Mouse (Mus musculus): Measurements from ENCODE around the gene Fancc. TPM values are rescaled to one million over a fixed set of nuclear protein-coding genes. Genes with fewer than 3 reads are reported as not detected.
A peak's percentile ranks its signal among the peaks of the same experiment; 100 is the strongest.
"Not testable (repeated sequence)": the region's sequence is repeated elsewhere in the genome, so short reads cannot be mapped to it uniquely, and the experiment has no call there.

Gene Fancc
- total RNA-seq, 4 experiments from 2014 or later, result 2.4 to 4.1 (median 3.5) TPM

DNA sequence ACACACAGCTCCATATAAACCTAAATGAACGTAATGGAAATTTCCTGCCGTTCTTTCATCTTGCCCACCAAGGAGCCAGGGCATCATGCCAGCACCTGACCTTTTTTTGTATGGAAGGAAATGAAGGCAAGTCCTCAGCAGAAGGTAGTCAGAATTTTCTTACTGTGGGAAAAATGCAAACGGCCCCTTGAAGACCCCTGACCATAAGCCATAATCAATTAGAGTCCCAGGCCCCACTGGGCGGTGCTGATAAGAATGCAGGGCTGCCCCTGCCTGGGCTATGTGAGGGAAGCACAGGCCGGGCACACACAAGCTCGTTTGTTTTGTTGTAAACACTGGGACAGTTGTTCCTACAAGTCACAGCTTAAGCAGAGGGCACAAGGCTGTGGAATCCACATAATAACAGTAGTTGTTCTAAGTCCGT, 179.4 kb downstream of the Fancc start:
- no peak for DNase-seq (ENCODE audit: low spot score)

DNA sequence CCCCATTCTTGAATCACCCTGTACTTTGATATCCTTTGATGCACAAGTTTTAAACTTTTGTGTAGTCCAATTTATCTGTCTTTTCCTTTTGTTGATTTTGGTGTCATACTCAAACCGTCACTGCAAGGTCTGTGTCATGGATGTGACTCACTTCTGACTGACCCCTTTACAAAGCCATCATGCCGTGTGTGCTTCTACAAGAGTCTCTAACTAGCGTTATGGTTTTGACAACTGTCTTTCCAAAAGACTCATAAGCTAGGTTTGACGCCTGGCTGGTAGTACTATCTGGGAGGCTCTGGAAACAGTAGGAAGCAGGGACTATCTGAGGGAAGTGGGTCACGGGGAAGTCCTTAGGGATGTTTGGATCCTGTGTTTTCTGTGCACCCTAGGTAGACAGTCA, 180.7 kb downstream of the Fancc start:
- no peak for DNase-seq (ENCODE audit: low spot score)

DNA sequence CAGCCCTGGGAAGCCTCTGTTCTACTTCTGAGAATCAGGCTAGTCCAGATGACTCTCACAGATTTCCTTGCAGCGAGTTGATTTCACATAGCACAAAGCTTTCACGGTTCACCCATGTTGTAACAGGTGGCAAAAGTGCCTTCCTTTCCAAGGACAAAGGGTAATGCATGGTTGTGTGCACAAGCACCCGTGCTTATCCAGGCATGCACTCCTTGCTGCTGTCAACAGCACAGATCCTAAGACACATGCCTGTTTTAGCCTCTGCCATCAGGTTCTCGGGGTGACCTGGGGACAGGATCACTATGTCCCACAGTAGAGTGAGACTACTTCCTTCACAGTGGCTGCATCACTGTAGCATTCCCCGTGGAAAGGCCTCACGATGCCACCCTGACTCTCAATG, 181.3 kb downstream of the Fancc start:
- DNase-seq (ENCODE audit: low spot score), result no peak

DNA sequence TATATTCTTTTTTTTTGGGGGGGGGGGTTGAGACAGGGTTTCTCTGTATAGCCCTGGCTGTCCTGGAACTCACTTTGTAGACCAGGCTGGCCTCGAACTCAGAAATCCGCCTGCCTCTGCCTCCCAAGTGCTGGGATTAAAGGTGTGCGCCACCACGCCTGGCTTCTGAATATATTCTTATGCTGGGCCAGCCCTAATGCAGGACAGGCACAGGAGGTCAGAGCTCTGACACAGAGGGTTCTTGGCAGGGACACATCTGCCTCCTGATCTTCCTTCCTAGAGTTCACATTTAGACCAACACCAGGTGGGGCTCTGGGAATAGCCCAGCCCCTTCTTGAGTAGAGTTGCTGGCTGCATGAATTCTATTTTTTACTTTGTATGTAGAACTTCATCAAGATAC, 182.0 kb downstream of the Fancc start:
- not testable (repeated sequence) for DNase-seq (ENCODE audit: low spot score)

DNA sequence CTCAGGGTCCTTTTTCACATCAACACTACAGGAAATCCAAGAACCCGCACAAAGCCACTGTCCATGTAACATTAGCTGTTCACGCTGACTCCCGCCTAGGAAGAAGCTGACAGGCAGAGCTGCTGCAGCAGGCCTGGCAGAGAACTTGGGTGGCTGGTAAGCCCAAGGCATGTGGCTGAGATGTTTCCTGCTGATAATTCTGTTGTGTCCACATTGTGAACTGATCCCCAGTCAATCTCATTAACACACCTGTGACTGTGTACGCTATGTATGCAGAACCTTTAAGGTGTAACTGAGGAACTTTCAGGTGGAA, 182.5 kb downstream of the Fancc start:
- no peak for DNase-seq (ENCODE audit: low spot score)

DNA sequence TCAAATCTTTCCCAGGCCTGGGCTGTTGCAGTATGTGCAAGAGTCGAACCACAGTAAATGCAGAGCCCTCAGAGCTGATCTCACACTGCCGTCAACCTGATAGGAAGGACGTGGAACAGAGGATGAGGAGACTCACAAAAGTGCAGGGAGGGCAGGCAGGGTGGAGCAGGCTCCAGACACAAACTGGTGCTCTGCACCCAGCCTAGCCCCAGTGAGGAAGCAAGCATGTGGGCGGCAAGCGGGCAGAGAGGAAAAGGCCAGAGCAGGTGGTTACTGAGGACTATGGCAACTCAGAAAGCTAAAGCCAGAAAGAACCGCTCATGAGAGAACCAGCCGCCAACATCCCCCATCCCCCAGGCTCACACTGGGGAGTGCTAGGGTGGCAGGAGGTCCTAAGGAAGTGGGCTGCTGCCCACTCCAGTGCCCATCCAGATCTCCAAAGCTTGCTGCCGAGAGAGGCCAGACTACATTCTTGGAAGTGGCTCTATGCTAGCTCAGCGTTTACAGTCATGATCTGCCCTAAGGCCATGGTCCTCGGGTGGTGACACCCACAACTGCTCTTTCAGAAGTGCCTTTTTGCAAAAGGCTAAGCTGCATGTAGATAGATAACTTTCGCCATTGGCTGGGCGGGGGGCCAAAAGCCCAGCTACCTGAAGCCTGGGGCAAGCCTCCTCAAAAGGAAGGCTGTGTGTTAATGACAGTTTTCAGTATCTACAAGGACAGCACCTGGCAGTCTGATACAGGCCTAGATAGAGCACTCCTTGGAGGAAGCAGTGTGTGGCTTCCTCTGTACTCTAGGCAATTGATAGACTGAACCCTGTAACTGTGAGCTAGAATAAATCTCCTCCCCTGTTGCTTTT, 183.1 kb downstream of the Fancc start:
- no peak for DNase-seq (ENCODE audit: low spot score)

DNA sequence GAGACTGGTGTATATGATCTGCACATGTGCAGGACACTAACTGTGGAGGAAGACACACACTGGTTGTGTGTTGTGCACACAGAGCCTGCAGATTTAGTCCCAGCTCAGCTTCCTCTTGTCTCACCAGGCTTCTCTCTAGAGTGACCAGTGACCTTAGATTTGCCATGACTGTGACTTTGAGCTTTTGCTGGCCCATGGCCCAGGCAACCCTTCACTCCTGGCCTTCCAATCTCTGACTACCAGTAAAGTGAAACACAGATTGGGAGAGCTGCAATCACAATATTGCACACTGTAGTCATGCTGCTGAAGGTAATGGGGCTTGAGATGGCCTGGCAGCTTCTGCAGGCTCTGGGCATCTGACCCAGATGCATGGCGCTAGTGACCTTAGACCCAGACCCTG, 183.8 kb downstream of the Fancc start:
- DNase-seq (ENCODE audit: low spot score), result no peak

DNA sequence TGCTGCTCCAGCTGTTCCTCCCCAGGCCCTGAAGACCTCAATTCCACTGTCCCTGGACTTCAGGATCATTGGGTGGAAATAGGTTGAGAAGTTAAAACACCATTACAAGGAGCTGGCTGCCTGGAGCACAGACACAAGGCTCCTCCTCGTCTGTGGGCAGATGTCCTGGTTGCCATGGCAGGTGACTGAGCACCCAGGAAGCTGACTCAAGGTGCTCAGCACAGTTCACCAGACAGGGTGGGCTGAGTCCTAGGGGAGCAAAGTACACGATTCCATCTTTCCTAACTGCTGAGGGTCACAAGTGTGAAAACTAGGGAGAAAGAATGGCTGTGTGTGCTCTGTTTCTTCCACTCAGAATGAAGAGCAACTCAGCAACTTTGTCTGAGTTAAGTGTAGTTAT, 185.9 kb downstream of the Fancc start:
- no peak for DNase-seq (ENCODE audit: low spot score)

DNA sequence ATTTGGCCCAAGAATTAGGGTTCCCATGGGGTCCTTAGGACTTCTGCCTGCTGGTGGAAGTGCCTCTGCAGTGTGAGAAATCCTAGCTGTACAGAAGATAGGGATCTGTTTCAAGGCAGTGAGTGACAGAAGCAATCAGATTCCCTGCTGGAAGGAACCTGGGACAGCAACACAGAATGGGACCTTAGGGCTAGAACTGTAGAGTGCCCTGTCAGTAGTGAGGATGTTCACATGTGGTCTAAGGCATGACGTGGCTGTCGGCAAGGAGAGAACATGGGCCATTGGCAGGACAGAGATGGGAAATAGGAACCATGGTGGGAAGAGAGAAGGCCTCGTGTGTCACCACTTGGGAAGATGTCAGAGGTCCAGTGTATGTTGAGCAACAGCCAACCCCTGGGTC, 187.5 kb downstream of the Fancc start:
- no peak for DNase-seq (ENCODE audit: low spot score)

DNA sequence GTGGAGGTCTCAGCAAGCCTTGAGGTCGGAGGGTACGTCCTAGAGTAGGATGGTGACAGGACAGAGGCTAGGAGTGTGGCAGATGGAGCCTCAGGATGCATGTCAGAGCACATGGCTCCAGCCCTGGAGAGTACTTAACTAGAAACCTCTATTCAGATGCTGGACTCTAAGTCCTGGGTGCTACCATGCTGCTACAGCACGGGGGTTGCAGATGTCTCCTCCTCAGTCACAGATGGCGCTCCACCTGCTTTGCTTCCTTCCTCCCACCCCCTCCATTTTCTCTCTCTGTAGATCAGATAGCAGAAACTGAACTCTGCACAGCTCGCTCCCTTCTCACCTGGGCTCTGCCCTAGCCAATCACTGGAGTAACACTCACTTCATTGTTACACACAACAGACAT, 190.3 kb downstream of the Fancc start:
- no peak for DNase-seq (ENCODE audit: low spot score)

DNA sequence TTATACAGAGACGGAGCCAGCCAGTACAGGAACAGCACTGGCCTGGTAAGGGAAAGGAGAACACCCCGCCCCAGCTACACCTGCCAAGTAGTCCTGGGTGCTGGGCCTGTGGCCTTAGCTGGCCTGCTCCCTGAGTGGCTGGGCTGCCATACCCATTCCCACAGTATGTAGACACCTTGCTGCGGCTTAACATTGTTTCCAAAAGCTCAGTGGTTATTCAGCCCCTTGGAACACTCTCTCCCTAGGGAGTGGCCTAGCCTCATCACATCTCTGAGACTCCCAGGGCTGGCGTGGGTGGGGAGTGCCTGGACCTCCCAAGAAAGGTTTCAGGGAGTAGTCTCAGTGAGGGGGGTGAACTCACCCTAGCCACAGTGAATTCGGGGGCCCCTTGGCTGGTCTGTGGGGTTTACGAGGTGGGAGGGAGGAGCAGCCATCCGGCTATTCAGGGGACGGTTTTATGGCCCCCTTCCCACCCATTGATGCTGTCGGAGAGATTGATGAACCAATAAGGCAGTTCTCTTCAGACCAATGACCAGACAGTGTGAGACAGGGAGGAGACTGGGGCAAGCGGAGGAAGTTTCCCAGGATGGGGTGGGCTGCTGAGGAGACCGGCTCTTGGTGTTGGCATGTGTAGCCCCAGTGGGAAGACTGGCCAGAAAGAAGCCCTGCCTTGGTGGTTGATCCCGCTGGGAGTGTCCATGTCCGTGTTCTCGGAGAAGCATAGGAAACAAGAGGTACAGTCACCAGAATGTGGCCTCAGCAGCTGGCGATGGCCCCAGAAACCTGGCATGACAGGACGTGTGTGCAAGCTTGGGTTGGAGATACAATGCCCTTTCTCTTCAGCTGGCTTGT, 191.7 kb downstream of the Fancc start:
- peak; percentile 45 for DNase-seq (ENCODE audit: low spot score)

DNA sequence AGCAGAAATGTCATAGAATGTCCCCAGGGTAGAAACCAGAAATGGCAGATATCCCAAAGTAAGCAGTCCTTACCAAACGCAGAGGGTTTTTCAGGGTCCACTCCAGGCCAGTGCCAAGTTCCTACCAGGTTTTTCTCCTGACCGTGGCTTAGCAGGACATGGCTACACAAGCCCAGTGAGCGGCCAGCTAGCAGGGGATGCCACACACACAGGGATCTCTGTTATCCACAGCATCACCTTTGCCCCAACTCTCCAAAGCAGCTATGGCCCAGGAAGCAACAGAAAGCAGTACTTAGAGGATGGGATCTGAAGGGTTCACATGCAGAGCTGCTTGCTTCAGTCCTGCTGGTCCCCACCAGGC, 192.3 kb downstream of the Fancc start:
- DNase-seq (ENCODE audit: low spot score), result no peak

DNA sequence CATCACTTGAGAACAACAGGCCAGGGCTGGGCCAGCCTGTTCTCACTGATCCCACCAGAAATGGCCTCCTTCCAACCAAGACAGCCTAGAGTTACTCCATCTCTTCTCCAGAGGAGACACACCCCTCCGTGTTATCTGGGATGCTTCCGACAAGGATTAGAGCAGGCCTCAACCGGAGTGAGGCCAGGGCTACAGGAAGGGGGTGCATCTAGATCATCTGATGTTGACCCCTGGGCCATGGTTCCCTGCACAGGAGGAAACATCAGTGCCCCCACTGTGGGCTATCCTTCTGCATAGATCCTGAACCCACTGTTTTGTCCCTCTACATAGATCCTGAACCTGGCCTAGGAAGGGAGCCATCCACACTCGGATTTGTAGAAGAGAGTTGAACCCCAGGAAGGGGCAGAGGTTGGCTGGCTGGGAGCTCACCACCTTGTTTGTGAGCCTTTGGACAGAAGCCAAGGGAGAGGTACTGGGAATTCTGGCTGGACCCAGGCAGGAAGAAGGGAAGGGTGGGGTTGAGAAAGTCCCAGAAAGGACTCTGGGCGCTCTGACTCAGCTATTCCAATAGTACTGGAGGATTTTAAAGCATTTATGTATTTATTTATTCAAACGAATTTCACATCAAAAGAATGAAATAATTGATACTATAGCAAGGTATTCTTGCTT, 192.8 kb downstream of the Fancc start:
- peak; percentile 68 for DNase-seq (ENCODE audit: low spot score)

DNA sequence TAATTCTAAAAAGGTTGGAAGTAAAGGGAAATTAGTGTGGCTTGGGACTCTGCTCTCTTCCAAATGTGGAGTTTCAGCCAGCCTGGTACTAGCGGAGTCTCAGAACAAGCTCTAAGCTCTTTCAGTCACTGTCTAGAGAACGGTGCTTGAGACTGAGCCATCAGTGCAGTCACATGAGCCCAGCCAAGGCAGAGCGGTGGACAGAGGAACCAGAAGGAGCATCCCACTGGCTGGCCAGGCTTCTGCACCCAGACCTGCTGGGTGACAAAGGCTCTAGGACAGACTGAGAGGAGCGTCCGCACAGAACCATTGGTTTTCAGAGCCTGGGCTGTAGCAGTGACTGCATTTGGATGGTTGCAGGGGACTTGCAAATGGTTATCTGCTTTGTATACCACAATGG, 194.7 kb downstream of the Fancc start:
- no peak for DNase-seq (ENCODE audit: low spot score)

DNA sequence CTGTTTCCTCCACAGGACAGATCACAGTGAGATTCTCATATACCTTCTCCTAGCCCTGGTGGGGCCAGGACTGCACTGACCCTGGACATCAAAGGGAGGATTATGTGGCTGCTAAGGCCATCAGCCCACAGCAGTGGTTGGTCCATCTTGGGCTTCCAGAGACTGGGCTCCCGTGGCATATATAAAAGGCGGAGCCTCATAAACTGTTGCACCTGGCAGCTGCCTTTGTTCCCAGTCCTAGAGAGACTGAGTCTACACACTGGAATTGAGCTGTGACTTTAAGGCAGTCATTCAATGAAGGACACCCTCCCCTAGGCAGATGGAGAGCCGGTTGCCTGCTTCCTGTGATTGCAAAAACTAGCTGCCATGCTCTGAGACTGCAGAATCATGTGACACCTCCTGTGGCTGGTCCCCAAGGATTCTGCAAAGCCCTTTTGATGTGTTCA, 195.3 kb downstream of the Fancc start:
- DNase-seq (ENCODE audit: low spot score), result no peak

DNA sequence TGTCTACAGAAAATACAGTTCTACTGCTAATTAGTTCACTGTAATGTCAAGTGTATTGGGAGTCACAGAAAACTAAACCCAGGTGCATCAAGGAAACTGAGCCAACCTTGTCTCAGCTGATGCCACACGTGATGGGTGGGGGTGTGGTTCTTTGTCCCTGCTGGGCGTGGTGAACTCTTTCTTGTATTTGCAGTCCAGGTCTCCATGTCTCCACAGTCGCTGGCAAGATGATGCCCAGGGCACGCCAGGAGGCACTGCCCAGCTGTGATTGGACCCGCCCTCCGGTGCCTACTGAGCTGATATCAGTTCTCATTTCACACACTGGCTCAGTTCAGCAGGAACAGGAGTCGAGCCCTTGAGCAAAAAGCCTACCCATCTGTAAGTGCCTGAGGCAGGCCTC, 196.1 kb downstream of the Fancc start:
- no peak for DNase-seq (ENCODE audit: low spot score)

DNA sequence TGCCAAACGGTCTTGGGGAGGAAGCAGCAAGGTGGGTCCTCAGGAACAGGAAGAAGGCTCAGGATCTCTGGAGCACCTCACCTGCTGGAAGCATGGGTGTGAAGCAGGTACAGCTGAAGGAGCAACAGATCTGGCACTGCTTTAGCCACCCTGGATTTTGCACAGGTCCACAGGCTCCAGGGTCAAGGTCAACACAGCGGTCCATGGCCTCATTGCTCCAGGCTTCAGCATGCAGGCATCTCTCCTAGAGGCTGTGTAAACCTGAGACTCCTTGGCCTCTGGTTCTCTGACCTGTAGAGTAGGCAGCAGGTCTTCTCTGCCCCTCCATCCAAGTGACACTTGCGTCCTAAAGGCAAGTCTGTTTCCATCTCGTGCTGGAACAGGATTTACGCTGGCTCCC, 198.1 kb downstream of the Fancc start:
- no peak for DNase-seq (ENCODE audit: low spot score)

DNA sequence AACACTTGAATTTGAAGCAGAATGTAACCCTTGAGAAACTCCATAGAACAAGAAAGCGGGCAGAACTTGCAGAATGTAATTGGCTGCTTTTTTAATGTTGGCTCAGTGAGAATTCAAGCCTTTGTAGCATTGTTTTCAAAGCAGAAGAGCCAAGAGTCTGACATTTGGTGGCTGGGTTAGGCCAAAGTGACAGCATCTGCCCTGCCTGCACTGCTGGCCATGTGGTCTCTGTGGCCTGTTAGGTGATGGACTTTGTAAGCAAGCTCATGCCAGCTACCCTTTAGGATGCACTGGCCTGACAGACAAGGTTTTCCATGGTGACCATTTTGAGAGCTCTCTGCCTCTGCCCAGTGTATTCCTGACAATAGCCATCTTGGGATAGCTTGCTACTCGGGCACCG, 199.1 kb downstream of the Fancc start:
- no peak for DNase-seq (ENCODE audit: low spot score)

DNA sequence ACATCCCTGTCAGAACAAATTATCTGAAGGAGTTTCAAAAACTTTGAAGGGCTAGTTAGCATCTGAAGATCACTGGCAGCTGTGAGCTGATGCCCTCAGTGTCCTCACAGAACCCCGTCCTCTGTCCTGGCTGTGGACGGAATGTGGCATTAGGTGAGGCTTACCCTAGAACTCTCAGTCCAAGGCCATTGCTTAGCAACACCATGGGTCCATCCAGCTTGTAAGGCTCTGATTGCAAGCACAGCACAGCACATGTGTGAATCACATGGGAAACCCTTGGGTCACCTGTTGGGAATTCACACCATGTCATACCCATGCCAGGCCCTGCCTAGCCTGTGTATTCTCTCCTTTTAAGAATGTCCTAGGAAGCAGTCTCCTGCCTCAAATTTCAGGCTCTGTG, 200.1 kb downstream of the Fancc start:
- DNase-seq (ENCODE audit: low spot score), result no peak

DNA sequence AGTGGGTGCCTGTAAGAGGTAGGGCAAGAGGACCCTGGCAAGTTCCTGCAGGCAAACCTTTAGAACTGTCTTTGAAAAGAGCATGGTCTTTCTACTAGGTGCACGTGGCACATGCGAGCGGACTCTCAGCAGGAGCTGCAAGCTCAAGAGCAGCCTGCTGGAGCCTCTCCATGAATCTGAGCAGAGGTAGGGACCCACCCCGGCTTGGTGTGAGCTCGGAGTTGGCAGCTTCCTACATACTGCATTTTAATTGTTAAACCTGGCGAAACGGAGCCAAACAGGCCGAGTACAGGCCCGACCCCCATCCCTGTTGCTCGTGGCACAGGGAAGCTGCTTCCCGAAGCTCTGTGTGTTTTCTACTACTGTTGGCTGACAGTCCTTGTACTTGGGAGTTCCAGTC, 200.8 kb downstream of the Fancc start:
- no peak for DNase-seq (ENCODE audit: low spot score)

DNA sequence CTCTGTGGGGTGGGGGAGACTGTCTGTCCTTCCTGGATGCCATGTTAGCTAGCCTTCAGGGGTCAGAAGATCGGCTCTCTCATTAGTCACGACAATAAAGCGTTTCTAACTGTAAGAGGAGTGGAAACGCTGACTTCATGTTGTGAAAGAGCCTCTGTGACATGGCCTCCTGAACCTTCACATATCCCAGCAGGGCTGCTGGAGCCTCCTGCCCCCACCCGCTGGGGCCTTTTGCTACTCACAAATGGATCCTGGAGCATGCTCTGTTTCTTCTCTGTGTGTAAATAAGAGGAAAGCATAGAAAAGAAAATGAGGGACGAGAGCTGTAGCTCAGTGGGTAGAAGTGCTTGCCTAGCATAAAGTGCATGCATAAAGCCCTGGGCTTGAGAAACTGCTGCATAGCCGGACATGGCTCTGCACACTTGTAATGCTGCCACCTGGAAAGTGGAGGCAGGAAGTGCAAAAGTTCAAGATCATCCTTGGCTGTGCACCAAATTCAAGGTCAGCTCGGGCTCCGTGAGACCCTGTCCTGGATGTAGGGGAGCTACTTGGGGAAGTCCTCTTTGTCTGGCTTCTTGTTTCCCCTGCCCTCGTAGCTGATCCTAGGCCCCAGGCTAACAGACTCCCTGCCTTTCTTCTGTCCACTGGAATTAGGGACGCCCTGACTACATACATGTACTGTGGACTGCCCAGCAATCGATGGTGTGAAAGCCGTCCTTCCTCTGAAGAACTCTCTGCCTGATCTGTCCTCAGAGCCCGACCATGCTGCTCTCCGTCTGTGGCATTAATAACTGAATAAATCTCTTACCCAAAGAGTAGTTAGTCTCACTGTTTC, 202.5 kb downstream of the Fancc start:
- no peak for DNase-seq (ENCODE audit: low spot score)

DNA sequence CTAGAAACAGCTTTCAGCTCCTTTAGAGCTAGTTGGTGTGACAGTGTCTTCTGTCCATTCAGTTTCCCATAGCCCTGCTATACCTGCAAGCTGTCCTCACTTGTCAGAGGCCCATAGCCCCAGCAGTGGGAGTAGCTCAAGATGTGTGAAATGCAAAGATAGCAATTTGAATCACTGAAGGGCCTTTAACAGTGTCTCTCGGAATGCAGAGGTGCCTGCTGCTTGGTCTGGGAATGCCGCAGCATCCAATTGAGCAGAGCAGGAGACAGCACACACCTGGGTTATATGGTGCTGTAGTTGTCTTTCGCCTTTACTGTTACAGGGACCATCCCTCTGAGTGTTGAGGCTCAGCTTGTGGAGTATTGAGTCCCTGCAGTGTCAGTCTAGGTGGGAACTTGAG, 203.4 kb downstream of the Fancc start:
- DNase-seq (ENCODE audit: low spot score), result no peak
